Mouse (Mus musculus): ENCODE results near the gene Cerk.
"Not testable (repeated sequence)": the region's sequence is repeated elsewhere in the genome, so short reads cannot be mapped to it uniquely, and the experiment has no call there.

Cerk gene

GRCm38 (mm10) chr15:86185689-86186569, at the start of gene Cerk:
Gene Cerk, minus strand, starts transcription at chr15:86186141.
- 0 out of 2 replicates have a peak, but pooled peaks cover 2% of the 10 kb centered on the region for H3K36me3 ChIP-seq (ENCODE audit: control insufficient read depth, insufficient read depth, low read length, poor library complexity, severe bottlenecking)
- H3K27me3 ChIP-seq (ENCODE audit: control insufficient read depth, insufficient read depth, low read length, poor library complexity, severe bottlenecking): no peaks in the 10 kb centered on the region
- DNase-seq (ENCODE audit: low read depth, low spot score): peak; percentile 77

- Histone ChIP-seq H3K27me3 (ENCODE audit: control insufficient read depth, insufficient read depth, low read length, poor library complexity, severe bottlenecking) (no peaks in the 10 kb centered on the region), H3K36me3 (ENCODE audit: control insufficient read depth, insufficient read depth, low read length, poor library complexity, severe bottlenecking) (no peaks in the 10 kb centered on the region)
- no peak for DNase-seq (ENCODE audit: low read depth, low spot score)
Measured at GRCm38 (mm10) chr15:86234517-86235441, 48.8 kb upstream of the Cerk start.

GRCm38 (mm10) chr15:86234001-86234400, 48.1 kb upstream of the Cerk start:
- Histone ChIP-seq H3K36me3 (ENCODE audit: control insufficient read depth, insufficient read depth, low read length, poor library complexity, severe bottlenecking) (no peaks in the 10 kb centered on the region), H3K27me3 (ENCODE audit: control insufficient read depth, insufficient read depth, low read length, poor library complexity, severe bottlenecking) (no peaks in the 10 kb centered on the region)
- no peak for DNase-seq (ENCODE audit: low read depth, low spot score)

- Histone ChIP-seq H3K27me3 (ENCODE audit: control insufficient read depth, insufficient read depth, low read length, poor library complexity, severe bottlenecking) (no peaks in the 10 kb centered on the region), H3K36me3 (ENCODE audit: control insufficient read depth, insufficient read depth, low read length, poor library complexity, severe bottlenecking) (no peaks in the 10 kb centered on the region)
- no peak for DNase-seq (ENCODE audit: low read depth, low spot score)
Measured at GRCm38 (mm10) chr15:86231831-86232512, 46.0 kb upstream of the Cerk start.

GRCm38 (mm10) chr15:86231170-86231569, 45.2 kb upstream of the Cerk start:
- Histone ChIP-seq H3K36me3 (ENCODE audit: control insufficient read depth, insufficient read depth, low read length, poor library complexity, severe bottlenecking) (no peaks in the 10 kb centered on the region), H3K27me3 (ENCODE audit: control insufficient read depth, insufficient read depth, low read length, poor library complexity, severe bottlenecking) (no peaks in the 10 kb centered on the region)
- peak; percentile 28 for DNase-seq (ENCODE audit: low read depth, low spot score)

GRCm38 (mm10) chr15:86229623-86230022, 43.7 kb upstream of the Cerk start:
- no peak for DNase-seq (ENCODE audit: low read depth, low spot score)
- Histone ChIP-seq H3K27me3 (ENCODE audit: control insufficient read depth, insufficient read depth, low read length, poor library complexity, severe bottlenecking) (no peaks in the 10 kb centered on the region), H3K36me3 (ENCODE audit: control insufficient read depth, insufficient read depth, low read length, poor library complexity, severe bottlenecking) (no peaks in the 10 kb centered on the region)

GRCm38 (mm10) chr15:86229088-86229487, 43.1 kb upstream of the Cerk start:
- Histone ChIP-seq H3K27me3 (ENCODE audit: control insufficient read depth, insufficient read depth, low read length, poor library complexity, severe bottlenecking) (no peaks in the 10 kb centered on the region), H3K36me3 (ENCODE audit: control insufficient read depth, insufficient read depth, low read length, poor library complexity, severe bottlenecking) (no peaks in the 10 kb centered on the region)
- no peak for DNase-seq (ENCODE audit: low read depth, low spot score)

- Histone ChIP-seq H3K36me3 (ENCODE audit: control insufficient read depth, insufficient read depth, low read length, poor library complexity, severe bottlenecking) (no peaks in the 10 kb centered on the region), H3K27me3 (ENCODE audit: control insufficient read depth, insufficient read depth, low read length, poor library complexity, severe bottlenecking) (no peaks in the 10 kb centered on the region)
- DNase-seq (ENCODE audit: low read depth, low spot score): peak; percentile 80
Measured at GRCm38 (mm10) chr15:86228186-86228585, 42.2 kb upstream of the Cerk start.

- Histone ChIP-seq H3K36me3 (ENCODE audit: control insufficient read depth, insufficient read depth, low read length, poor library complexity, severe bottlenecking) (no peaks in the 10 kb centered on the region), H3K27me3 (ENCODE audit: control insufficient read depth, insufficient read depth, low read length, poor library complexity, severe bottlenecking) (no peaks in the 10 kb centered on the region)
- DNase-seq (ENCODE audit: low read depth, low spot score): no peak
Measured at GRCm38 (mm10) chr15:86226968-86227367, 41.0 kb upstream of the Cerk start.

- no peaks in the 10 kb centered on the region for H3K36me3 ChIP-seq (ENCODE audit: control insufficient read depth, insufficient read depth, low read length, poor library complexity, severe bottlenecking)
- DNase-seq (ENCODE audit: low read depth, low spot score): no peak
- H3K27me3 ChIP-seq (ENCODE audit: control insufficient read depth, insufficient read depth, low read length, poor library complexity, severe bottlenecking): no peaks in the 10 kb centered on the region
Measured at GRCm38 (mm10) chr15:86226221-86226620, 40.3 kb upstream of the Cerk start.

- Histone ChIP-seq H3K27me3 (ENCODE audit: control insufficient read depth, insufficient read depth, low read length, poor library complexity, severe bottlenecking) (no peaks in the 10 kb centered on the region), H3K36me3 (ENCODE audit: control insufficient read depth, insufficient read depth, low read length, poor library complexity, severe bottlenecking) (no peaks in the 10 kb centered on the region)
- no peak for DNase-seq (ENCODE audit: low read depth, low spot score)
Measured at GRCm38 (mm10) chr15:86224972-86225551, 39.1 kb upstream of the Cerk start.

- H3K36me3 ChIP-seq (ENCODE audit: control insufficient read depth, insufficient read depth, low read length, poor library complexity, severe bottlenecking); H3K27me3 ChIP-seq (ENCODE audit: control insufficient read depth, insufficient read depth, low read length, poor library complexity, severe bottlenecking); DNase-seq (ENCODE audit: low read depth, low spot score): not testable (repeated sequence)
Measured at GRCm38 (mm10) chr15:86221901-86222300, 36.0 kb upstream of the Cerk start.

GRCm38 (mm10) chr15:86221369-86221768, 35.4 kb upstream of the Cerk start:
- no peaks in the 10 kb centered on the region for H3K27me3 ChIP-seq (ENCODE audit: control insufficient read depth, insufficient read depth, low read length, poor library complexity, severe bottlenecking)
- no peaks in the 10 kb centered on the region for H3K36me3 ChIP-seq (ENCODE audit: control insufficient read depth, insufficient read depth, low read length, poor library complexity, severe bottlenecking)
- DNase-seq (ENCODE audit: low read depth, low spot score): no peak

- no peaks in the 10 kb centered on the region for H3K36me3 ChIP-seq (ENCODE audit: control insufficient read depth, insufficient read depth, low read length, poor library complexity, severe bottlenecking)
- H3K27me3 ChIP-seq (ENCODE audit: control insufficient read depth, insufficient read depth, low read length, poor library complexity, severe bottlenecking): no peaks in the 10 kb centered on the region
- DNase-seq (ENCODE audit: low read depth, low spot score): no peak
Measured at GRCm38 (mm10) chr15:86220715-86221114, 34.8 kb upstream of the Cerk start.
